In the genomic region with DNA sequence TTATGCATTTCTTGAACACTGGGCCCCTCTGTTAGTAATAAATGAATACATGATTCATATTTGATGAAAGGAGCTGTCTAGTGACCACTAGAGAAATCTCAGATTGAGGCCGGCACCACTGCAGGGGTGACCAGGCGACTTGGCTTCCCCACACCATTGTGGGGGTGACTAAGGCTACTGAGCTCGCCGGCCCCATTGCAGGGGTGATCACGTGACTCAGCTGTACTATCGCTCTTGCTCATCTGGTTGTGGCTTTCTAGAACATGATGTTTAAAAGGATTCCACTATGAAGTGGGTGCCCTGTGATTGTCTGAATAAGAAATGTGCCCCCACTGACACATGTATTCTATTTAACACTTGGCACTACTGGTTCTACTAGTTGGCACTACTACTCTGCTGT, we compare ENCODE assay signal across 24 mouse cellular contexts.
"Had no signal": no experiment of that assay in that cellular context is flagged by ENCODE, and none has a peak within 500 bp of the region (broad histone marks: within the 10 kb centered on the region; RNA-seq: fewer than 3 reads in every experiment).

No protein-coding gene starts in this region.

- H3K4me1 ChIP-seq: heart, embryonic 13.5 days; heart, embryonic 15.5 days; hindbrain, embryonic 13.5 days; hindbrain, embryonic 15.5 days; limb, embryonic 13.5 days; limb, embryonic 15.5 days; liver, embryonic 12.5 days had no signal

- H3K36me3 ChIP-seq: heart, embryonic 13.5 days; heart, embryonic 15.5 days; hindbrain, embryonic 13.5 days; hindbrain, embryonic 15.5 days; limb, embryonic 13.5 days; limb, embryonic 15.5 days; liver, embryonic 12.5 days had no signal

- DNase-seq: gastrocnemius, postnatal 14 days; gastrocnemius, postnatal 36 days; heart, adult 11 months; heart, adult 2 months; heart, postnatal 14 days; heart, postnatal 36 days; kidney, adult 11 months; kidney, adult 2 months; kidney, postnatal 10 days; kidney, postnatal 25 days; kidney, postnatal 4 days; layer of hippocampus, adult 9-11 months; layer of hippocampus, postnatal 36 days; left cerebral cortex, postnatal 4 days had no signal

- H3K27me3 ChIP-seq: heart, embryonic 13.5 days; heart, embryonic 15.5 days; hindbrain, embryonic 13.5 days; hindbrain, embryonic 15.5 days; limb, embryonic 13.5 days; limb, embryonic 15.5 days; liver, embryonic 12.5 days had no signal

- H3K4me3 ChIP-seq: heart, adult 2 months; heart, embryonic 13.5 days; heart, embryonic 15.5 days; hindbrain, embryonic 13.5 days; hindbrain, embryonic 15.5 days; limb, embryonic 13.5 days; limb, embryonic 15.5 days; liver, embryonic 12.5 days had no signal

- H3K27ac ChIP-seq: heart, adult 2 months; heart, embryonic 13.5 days; heart, embryonic 15.5 days; hindbrain, embryonic 13.5 days; hindbrain, embryonic 15.5 days; hindbrain, postnatal 0 days; limb, embryonic 13.5 days; limb, embryonic 15.5 days; liver, embryonic 12.5 days had no signal

- H3K4me2 ChIP-seq: heart, embryonic 11.5 days; heart, embryonic 13.5 days; heart, embryonic 15.5 days; hindbrain, embryonic 13.5 days; hindbrain, embryonic 15.5 days; limb, embryonic 13.5 days; limb, embryonic 15.5 days; liver, embryonic 12.5 days had no signal

- ATAC-seq: hindbrain, postnatal 0 days; intestine, embryonic 16.5 days; liver, embryonic 12.5 days had no signal
